Mouse (Mus musculus) 3134 (cell line): ENCODE results near the gene 2010111I01Rik.

Experiments used
- DNase-seq: peaks from one replicate; pipeline ENCODE4 v3.0.0-alpha.2; 2011; ENCODE audit warnings: low spot score; ENCODE audit not compliant: insufficient read length; ENCODE audit errors: extremely low read depth

The 2010111I01Rik gene

DNA sequence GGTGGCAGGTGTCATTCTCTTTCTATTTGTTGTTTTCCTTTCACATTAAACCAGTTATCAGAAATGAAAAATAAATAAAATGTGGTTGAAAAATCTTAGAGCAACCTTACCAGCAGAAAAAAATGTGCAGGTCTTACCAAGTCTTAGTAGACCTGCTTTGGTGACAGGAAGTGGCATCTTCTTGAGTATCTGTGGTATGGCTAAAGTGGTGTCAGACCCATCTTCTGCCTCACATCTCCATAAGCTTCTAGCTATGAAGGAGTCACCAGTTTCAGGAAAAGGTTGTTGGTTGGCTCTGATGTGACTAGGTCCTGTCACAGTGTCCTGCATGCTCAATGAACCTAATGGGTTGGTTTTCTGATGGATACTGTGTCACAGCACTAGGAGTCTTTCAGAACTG, 176.6 kb downstream of the 2010111I01Rik start:
- no peak for DNase-seq

DNA sequence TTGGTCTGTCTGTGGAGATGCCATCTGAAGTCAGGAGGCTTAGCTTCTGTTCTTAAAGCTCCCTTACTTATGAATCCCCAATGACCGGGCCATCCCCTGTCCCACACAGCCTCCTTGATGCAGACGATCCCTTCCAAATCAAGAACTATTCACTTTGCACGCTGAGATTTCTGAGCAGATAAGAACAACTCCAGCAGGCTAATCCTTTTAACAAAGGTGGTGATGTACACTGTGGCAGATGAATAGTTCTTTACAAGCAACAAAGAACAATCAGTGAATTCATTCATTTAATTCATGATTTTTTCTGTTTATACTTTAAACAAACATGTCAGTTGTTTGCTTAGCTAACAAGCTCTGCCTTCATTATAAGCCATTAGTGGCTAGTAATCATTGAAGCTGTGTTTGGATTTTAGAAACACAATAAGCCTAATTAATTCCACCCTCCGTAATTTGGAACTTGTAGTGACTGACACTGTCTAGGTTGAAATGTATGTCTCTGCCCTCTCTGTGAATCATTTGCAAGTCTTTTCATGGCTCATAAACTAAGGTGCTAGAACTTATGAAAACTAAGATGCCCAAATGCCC, 182.0 kb downstream of the 2010111I01Rik start:
- no peak for DNase-seq

DNA sequence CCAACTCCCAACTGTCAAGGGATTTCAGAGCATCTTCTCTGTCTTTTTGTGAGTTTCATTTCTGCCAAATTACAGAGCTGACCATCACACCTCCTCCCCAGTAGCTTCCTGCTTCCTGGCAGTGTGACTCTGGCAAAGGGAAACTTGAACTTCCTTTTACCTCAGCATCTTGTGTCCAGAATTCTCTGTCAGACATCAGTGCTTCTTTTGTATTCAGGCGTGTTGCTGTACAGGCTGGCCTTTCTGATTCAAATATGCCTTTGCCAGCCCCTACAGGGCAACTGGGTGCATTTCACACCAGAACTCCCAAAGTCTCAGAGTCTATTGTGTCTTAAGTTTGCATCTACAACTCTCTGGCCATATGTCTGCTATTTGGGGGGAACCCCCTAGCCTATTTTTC, 183.5 kb downstream of the 2010111I01Rik start:
- no peak for DNase-seq

GRCm38 (mm10) chr13:63150470-63151020, 185.9 kb downstream of the 2010111I01Rik start:
- DNase-seq = no peak

DNA sequence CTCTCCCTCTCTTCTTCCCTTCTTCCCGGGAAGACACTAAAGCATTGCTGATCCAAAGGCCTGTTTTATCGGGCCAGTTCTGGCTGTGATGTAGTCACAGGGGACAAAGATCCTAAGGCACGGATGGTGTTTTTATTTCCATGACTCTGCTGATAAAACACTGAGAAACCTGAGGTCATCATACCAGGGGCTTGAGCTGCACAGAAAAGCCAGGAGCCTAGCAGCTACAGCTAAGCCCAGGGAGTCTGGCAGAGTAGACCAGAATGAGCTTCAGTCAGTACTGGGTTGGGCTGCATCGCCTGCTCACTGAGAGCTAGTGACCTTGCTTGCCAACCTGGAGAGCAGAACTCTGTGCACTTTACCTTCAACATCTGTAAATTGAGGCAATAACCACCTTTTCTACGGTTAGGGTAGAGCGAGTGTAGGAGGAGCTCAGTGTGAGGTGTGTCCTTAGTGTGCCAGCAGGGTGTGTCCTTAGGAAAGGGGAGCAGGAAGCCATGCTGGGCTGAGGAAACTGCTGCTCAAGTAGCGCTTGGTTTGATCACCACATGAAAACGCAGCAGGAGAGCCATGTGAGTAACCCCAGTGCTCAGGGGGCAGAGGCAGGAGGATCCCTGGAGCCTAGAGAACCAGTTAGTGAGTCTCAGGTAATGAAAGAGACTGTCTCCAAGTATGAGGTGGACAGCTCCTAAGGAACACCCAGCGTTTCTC, 186.5 kb downstream of the 2010111I01Rik start:
- no peak for DNase-seq

DNA sequence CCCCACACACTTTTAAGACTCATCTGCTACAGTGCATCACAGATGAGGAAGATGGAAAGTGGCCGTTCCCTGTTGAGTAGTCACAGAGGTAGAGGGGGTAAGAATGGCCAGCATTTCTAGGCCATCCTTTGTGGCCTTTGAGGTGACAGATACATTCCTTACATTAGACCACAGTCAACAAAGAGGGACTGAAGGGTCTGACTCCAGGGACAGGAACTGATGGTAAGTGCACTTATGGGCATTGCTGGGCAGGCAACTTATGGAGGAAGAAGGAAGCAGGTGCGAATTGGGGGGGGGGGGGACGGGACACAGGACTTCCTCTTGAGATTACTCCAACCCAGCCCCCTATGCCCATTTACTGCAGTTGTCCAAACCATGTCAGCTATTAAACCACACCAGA, 187.8 kb downstream of the 2010111I01Rik start:
- DNase-seq = no peak

DNA sequence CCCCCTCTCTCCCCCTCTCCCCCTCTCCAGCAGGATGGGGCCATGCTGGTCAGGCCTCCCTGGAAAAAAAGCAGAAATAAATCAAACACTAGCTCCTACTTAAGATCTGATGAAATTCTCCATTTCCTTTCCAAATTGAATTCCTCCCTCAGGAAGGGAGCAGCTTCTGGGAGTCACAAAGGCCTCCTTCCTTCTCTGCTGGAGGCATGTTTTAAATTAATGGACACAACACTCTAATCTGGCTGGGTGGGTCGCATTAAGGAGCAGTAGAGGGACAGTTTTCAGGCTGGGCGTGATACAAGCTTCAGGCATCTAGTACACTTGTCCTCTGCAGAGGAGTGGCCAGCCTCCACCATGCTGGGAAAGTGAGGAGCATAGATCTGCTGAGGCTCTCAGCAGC, 188.7 kb downstream of the 2010111I01Rik start:
- no peak for DNase-seq

DNA sequence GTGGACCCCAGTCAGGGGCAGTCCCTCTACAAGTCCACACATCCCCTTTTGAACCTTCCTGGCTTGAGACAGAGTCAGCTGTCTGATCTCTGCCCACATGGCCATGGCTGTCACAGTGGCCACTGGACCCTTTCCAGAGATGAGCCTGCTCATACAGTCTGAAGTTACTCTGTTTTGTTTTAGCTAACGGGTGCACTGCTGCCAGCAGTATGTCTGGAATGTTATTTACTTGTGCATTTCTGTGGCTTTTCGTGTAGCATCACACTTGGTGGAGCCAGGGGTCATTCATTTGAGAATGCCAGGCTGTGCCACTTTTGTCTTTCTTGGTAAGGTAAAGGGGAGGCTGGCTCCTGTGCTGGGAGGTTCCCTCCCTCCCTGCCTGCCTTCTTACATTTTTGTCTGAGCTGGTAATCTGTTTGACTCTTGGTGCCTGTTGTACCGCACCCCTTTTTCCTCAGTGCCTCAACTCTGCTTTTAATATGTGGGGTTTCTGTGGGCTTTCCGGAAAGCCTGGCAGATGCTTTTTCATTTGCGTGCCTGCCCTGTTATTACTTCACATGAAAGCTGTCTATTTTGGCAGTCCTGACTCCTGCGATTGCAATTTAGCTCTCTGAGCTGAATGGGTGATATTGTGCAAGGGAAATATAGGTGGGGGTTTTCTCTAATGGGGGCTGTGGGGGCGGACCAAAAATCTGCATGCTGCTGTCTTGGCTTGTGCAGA, 190.3 kb downstream of the 2010111I01Rik start:
- peak; percentile 63 for DNase-seq

- no peak for DNase-seq
Measured at GRCm38 (mm10) chr13:63156264-63156663, 191.6 kb downstream of the 2010111I01Rik start.

GRCm38 (mm10) chr13:63170282-63171073, 205.8 kb downstream of the 2010111I01Rik start:
- no peak for DNase-seq

DNA sequence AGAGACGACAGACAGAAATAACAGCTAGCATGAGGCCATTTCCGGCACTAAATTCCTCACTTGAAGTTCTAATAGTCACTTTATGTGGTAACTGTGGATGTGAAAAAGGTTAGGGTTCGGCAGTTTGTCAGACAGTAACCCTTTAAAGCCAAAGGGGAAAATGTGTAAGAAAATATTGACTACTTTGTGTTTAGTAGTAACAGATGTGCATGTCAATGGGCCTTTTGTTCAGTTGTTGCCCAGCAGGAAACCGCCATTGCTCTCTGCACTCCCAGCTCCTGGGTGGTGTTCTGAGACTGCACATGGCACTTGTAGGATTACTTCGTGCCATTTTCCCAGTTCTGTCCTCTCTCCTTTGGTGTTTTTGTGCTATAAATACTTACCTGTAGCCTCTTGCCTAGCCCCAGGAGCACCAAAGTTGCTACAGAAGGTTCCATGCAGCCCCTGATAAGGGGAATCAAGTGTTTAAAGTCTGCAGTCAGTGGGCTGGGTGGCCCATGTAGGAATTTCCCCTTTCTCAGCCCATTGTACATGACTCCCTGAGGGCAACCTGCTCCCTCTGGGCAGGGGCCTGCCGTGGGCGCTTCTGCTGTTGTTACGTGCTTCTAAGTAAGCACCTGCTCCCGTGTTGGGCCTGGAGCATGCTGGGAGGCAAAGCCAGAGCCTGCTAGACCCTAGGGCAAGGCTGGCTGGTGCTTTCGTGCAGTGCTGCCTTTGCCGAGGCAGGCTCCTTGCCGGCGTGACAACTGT, 206.8 kb downstream of the 2010111I01Rik start:
- DNase-seq = no peak

DNA sequence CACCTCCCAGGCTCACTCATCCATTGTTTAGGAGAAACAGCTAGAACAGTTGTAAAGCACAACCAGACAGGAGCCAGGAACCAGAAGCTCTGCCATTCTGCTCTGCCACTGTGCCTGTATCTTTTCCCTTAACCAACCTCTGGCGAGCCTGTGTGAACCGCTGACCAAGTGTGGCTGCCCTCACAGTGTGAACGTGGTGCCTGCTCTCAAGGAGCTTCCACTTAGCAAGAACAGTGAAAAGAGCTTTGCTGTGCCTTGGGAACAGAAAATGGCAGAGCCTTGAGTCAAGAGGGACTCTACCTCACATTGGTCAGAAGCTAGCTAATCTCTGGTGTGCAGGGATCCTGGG, 207.4 kb downstream of the 2010111I01Rik start:
- no peak for DNase-seq

GRCm38 (mm10) chr13:63174252-63175020, 209.7 kb downstream of the 2010111I01Rik start:
- DNase-seq = no peak

DNA sequence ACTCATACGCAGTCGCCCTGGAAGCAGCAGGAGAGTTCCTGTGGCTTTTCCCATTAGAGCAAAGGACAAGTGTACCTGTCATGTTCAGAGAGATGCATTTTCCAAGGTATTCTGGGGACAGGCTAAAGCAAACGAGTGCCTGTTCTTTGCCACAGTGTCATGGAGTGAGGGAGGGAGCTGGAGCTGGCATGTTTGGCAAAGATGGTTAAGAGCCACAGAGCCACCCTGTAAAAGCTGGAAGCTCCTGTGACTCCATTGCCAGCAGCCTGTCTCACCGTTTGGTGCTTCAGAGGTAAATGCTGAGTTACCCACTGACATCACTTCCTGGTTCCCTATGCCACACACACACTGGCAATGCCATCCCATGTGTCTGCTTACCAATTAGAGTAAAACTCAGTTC, 211.4 kb downstream of the 2010111I01Rik start:
- no peak for DNase-seq

DNA sequence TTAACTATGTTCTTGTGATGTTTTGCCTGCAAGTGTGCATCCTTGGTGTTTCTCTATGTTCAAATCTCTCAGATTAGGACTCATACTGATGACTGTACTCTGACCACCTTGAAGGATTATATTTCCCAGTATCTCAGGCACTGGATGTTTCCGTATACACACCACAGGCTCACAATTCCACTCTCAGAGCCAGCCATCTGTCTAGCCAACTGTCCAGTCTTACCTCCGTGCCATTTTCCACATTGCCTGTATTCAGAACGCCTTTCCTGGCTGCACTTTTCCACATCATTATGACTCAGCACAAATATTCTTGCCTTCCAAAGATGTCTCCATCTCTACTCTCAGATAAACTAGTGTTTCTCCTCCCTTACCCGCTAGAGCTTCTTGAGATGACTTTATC, 212.5 kb downstream of the 2010111I01Rik start:
- DNase-seq = no peak

DNA sequence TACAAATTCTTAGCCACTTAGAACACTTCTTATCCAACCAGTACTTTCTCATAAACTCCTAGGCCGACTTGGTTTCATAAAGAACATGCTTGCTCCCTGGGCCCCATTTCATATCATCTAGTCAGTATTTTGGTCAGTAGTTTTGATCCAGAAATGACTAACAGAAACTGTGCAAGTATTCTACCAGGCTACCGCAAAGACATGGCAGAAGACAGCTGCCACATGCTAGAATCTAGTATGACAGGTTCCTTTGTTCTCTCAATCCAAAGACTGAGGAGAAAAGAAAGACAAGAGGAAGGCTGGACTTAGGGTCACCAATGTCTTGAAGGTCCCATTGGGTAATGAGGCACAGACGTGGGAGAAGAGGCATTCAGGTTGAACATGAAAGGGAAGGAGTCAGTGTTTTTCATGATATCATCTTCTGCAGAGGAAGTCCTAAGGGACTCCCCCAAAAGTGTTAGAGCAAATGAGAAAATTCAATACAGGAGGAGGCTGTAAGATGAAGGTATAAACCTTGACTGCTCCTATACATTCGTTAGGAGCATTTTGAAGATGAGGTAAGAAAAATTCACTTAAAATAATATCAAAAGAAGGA, 216.0 kb downstream of the 2010111I01Rik start:
- DNase-seq = no peak

- DNase-seq = no peak
Measured at GRCm38 (mm10) chr13:63184946-63185345, 220.3 kb downstream of the 2010111I01Rik start.

DNA sequence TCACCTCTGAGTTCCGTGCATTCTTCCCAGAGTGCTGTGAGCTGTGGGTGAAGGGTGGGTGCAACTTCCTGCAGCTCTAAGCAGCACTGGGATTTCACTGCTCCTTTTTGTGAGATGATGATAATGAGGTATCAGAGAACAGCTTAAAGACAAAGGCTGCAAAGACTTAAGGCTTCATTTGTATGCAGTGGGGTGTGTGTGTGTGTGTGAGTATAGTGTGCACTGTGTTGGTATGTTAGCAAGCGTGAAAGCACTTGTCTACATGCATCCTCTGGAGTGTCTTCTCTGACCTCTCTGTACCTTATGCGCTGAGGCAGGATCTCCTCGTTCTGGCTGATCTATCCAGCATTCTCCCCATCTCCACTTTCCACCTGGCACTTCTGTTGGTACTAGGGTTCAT, 221.5 kb downstream of the 2010111I01Rik start:
- no peak for DNase-seq

DNA sequence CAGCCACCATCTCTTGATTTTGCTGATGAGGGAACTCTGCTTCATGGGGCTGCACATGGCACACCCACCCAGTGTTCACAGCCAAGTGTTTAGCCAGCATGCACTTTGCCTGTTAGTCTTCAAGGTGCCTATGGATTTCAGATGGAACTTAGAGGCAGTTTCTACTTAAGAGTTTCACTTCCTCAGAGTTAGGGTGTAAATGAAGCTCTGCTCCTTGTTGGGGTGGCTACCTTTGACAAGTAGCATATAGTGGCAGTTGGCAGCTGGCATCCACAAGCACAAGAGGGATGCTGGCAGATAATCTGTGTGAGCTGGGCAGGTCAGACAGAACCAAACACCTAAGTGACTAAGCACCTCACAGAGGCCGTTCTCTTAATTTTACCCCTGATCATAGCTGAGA, 221.9 kb downstream of the 2010111I01Rik start:
- no peak for DNase-seq
